Mouse (Mus musculus) lung, embryonic 16.5 days (tissue): ENCODE data around the gene Insl6. TPM values are rescaled to one million over a fixed set of nuclear protein-coding genes. Genes with fewer than 3 reads are reported as not detected.

Source experiments
- ATAC-seq: fragments of 200-750 bp; cut with Nextera tagmentation; 2 replicates; pipeline ENCODE4 v1.8.0; 2017; ENCODE audit warnings: low read depth, mild to moderate bottlenecking, moderate library complexity
- H3K27ac ChIP-seq: fragments of 300-500 bp; sonication (generic); 2 replicates; pipeline ENCODE4 v1.5.1; 2014; ENCODE audit warnings: mild to moderate bottlenecking, control low read depth, low read length
- H3K27me3 ChIP-seq: fragments of 300-500 bp; sonication (generic); 2 replicates; pipeline ENCODE4 v1.6.1; 2014; ENCODE audit warnings: low read depth, low read length, mixed read lengths; ENCODE audit not compliant: control insufficient read depth, insufficient read depth
- H3K36me3 ChIP-seq: fragments of 300-500 bp; sonication (generic); 2 replicates; pipeline ENCODE4 v1.6.1; 2014; ENCODE audit warnings: low read length; ENCODE audit not compliant: control insufficient read depth, insufficient read depth
- H3K4me1 ChIP-seq: fragments of 300-500 bp; sonication (generic); replicated peaks from 2 replicates; pipeline ENCODE4 v1.6.1; 2014; ENCODE audit warnings: low read length, mixed read lengths; ENCODE audit not compliant: control insufficient read depth, insufficient read depth
- H3K4me2 ChIP-seq: fragments of 300-500 bp; sonication (generic); 2 replicates; pipeline ENCODE4 v1.6.1; 2014; ENCODE audit warnings: low read depth, low read length, control low read depth
- H3K4me3 ChIP-seq: fragments of 300-500 bp; sonication (generic); 2 replicates; pipeline ENCODE4 v1.5.1; 2014; ENCODE audit warnings: mild to moderate bottlenecking, low read length, control low read depth
- H3K9ac ChIP-seq: fragments of 300-500 bp; sonication (generic); 2 replicates; pipeline ENCODE4 v1.6.1; 2014; ENCODE audit warnings: low read length, control low read depth
- H3K9me3 ChIP-seq: fragments of 300-500 bp; sonication (generic); 2 replicates; pipeline ENCODE4 v1.6.1; 2016; ENCODE audit warnings: low read length; ENCODE audit not compliant: control insufficient read depth
- WGBS: fragments of 180-500 bp; shearing (Covaris S2); extraction: QIAGEN DNeasy Blood & Tissue Kit; methylation state at CpG from one replicate; pipeline ENCODE4 v1.1.7; 2014; 5-methylcytosine and 5-hydroxymethylcytosine counted together
- polyA plus RNA-seq: library from polyadenylated mRNA; unstranded; fragments of >200 nt; fragmentation: Nextera tagmentation; extraction: Ambion mirVana; gene quantifications from 2 replicates; pipeline ENCODE4 v1.2.1, GENCODE M21; 2015

Insl6 gene
- polyA plus RNA-seq, 1 experiment from 2014 or later: 1.0 TPM

GRCm38 (mm10) chr19:29368671-29369309 is 43.6 kb upstream of the Insl6 start:
- WGBS: 66% methylated on average over 3 of the region's 3 CpGs
- no peak for ATAC-seq
- Histone ChIP-seq H3K4me1 (peaks cover 8% of the 10 kb centered on the region; the same call in 1 of the 2 replicates), H3K27ac (no peak overlapping the region), H3K36me3 (no peaks in the 10 kb centered on the region), H3K9me3 (no peaks in the 10 kb centered on the region), H3K4me2 (no peak overlapping the region), H3K27me3 (no peaks in the 10 kb centered on the region), H3K9ac (no peak overlapping the region), H3K4me3 (no peak overlapping the region)

- WGBS: 74% methylated on average over 2 of the region's 2 CpGs
- Histone ChIP-seq H3K4me1 (peaks cover 7% of the 10 kb centered on the region; the same call in 1 of the 2 replicates), H3K27ac (no peak overlapping the region), H3K4me3 (no peak overlapping the region), H3K4me2 (no peak overlapping the region), H3K27me3 (no peaks in the 10 kb centered on the region), H3K36me3 (no peaks in the 10 kb centered on the region), H3K9ac (no peak overlapping the region), H3K9me3 (no peaks in the 10 kb centered on the region)
- ATAC-seq: no peak
Observed at GRCm38 (mm10) chr19:29368041-29368440, 42.9 kb upstream of the Insl6 start.

- no peaks in the 10 kb centered on the region for H3K36me3 ChIP-seq
- no peak within 1 kb of the TSS for H3K27ac ChIP-seq
- peak within 1 kb of the TSS; percentile 49 for H3K9ac ChIP-seq
- peaks cover 7% of the 10 kb centered on the region; the same call in 1 of the 2 replicates for H3K4me1 ChIP-seq
- no peaks in the 10 kb centered on the region for H3K27me3 ChIP-seq
- peak; percentile 84 for ATAC-seq
- H3K4me2 ChIP-seq: peak within 1 kb of the TSS; percentile 84
- H3K9me3 ChIP-seq: no peaks in the 10 kb centered on the region
- WGBS: 3% methylated on average over 26 of the region's 26 CpGs
- peak within 1 kb of the TSS; percentile 60 for H3K4me3 ChIP-seq
Observed at GRCm38 (mm10) chr19:29366969-29367622, 41.9 kb upstream of the Insl6 start, which contains the start of the genes Plgrkt and Cd274. TSS of gene Plgrkt (minus strand) at chr19:29367390. TSS of gene Cd274 (plus strand) at chr19:29367455.

GRCm38 (mm10) chr19:29366226-29366968 is 41.2 kb upstream of the Insl6 start:
- H3K27me3 ChIP-seq: no peaks in the 10 kb centered on the region
- H3K4me3 ChIP-seq: peak overlapping the region; percentile 60
- 46% methylated on average over 20 of the region's 20 CpGs for WGBS
- peak overlapping the region; percentile 84 for H3K4me2 ChIP-seq
- ATAC-seq: no peak
- peaks cover 8% of the 10 kb centered on the region; the same call in 1 of the 2 replicates for H3K4me1 ChIP-seq
- H3K36me3 ChIP-seq: no peaks in the 10 kb centered on the region
- H3K9me3 ChIP-seq: no peaks in the 10 kb centered on the region
- no peak overlapping the region for H3K27ac ChIP-seq
- peak overlapping the region; percentile 49 for H3K9ac ChIP-seq

- Histone ChIP-seq H3K9ac (no peak overlapping the region), H3K4me1 (peaks cover 12% of the 10 kb centered on the region; the same call in 1 of the 2 replicates), H3K27me3 (no peaks in the 10 kb centered on the region), H3K4me2 (no peak overlapping the region), H3K27ac (no peak overlapping the region), H3K36me3 (no peaks in the 10 kb centered on the region), H3K9me3 (no peaks in the 10 kb centered on the region), H3K4me3 (no peak overlapping the region)
- WGBS: 36% methylated on average over 3 of the region's 3 CpGs
- ATAC-seq: no peak
Observed at GRCm38 (mm10) chr19:29365105-29365504, 39.9 kb upstream of the Insl6 start.

GRCm38 (mm10) chr19:29364076-29364475 is 38.9 kb upstream of the Insl6 start:
- Histone ChIP-seq H3K9me3 (no peaks in the 10 kb centered on the region), H3K27ac (no peak overlapping the region), H3K27me3 (no peaks in the 10 kb centered on the region), H3K4me1 (peaks cover 12% of the 10 kb centered on the region; the same call in 1 of the 2 replicates), H3K4me2 (no peak overlapping the region), H3K36me3 (no peaks in the 10 kb centered on the region), H3K4me3 (no peak overlapping the region), H3K9ac (no peak overlapping the region)
- no peak for ATAC-seq
- WGBS: 78% methylated on average over 5 of the region's 5 CpGs

- ATAC-seq: no peak
- WGBS: 78% methylated on average over 7 of the region's 7 CpGs
- Histone ChIP-seq H3K4me2 (no peak overlapping the region), H3K4me3 (no peak overlapping the region), H3K36me3 (no peaks in the 10 kb centered on the region), H3K9me3 (no peaks in the 10 kb centered on the region), H3K4me1 (peaks cover 12% of the 10 kb centered on the region; the same call in 1 of the 2 replicates), H3K27ac (no peak overlapping the region), H3K27me3 (no peaks in the 10 kb centered on the region), H3K9ac (no peak overlapping the region)
Observed at GRCm38 (mm10) chr19:29363557-29363956, 38.4 kb upstream of the Insl6 start.

- Histone ChIP-seq H3K9ac (peak overlapping the region; percentile 84), H3K27ac (no peak overlapping the region), H3K27me3 (no peaks in the 10 kb centered on the region), H3K36me3 (no peaks in the 10 kb centered on the region), H3K9me3 (no peaks in the 10 kb centered on the region), H3K4me2 (peak overlapping the region; percentile 86), H3K4me1 (peaks cover 10% of the 10 kb centered on the region; the same call in 1 of the 2 replicates), H3K4me3 (peak overlapping the region; percentile 75)
- no peak for ATAC-seq
- WGBS: 30% methylated on average over 13 of the region's 13 CpGs
Observed at GRCm38 (mm10) chr19:29362173-29362930, 37.2 kb upstream of the Insl6 start.
